Comparison of ENCODE assay signal across 9 mouse cellular contexts in genomic region chrX:143444581-143444980, GRCm38 (mm10). TPM values are rescaled to one million over a fixed set of nuclear protein-coding genes. Genes with fewer than 3 reads are reported as not detected.
DNase-seq lines count a peak whose midpoint lies in the region; ATAC-seq lines count a peak whose summit lies in the region.
"Had no signal": no experiment of that assay in that cellular context is flagged by ENCODE, and none has a peak within 500 bp of the region (broad histone marks: within the 10 kb centered on the region; RNA-seq: fewer than 3 reads in every experiment).

No protein-coding gene starts in this region.

- H3K9me3 ChIP-seq in kidney, embryonic 14.5 days (ENCODE audit: control insufficient read depth, low read length) = no peaks in the 10 kb centered on the region
- H3K9me3 ChIP-seq: midbrain, embryonic 12.5 days had no signal

- H3K4me1 ChIP-seq in kidney, embryonic 14.5 days (ENCODE audit: control insufficient read depth, insufficient read depth, low read length) = no peaks in the 10 kb centered on the region
- H3K4me1 ChIP-seq: midbrain, embryonic 12.5 days had no signal

- intact Hi-C loops in heart, postnatal 36 days (cut with DNase I) = loop anchor here (1.0 to 2.0 kb wide), 2 partner anchors 345 to 626 kb away; partner anchors contain the start of gene Rtl9
- intact Hi-C loops in left cerebral cortex, postnatal 14 days (cut with DNase I) = loop anchor here (1.0 to 5.0 kb wide), 2 partner anchors 345 to 622 kb away; partner anchors contain the start of gene Rtl9

- no peak overlapping the region for H3K27ac ChIP-seq in kidney, embryonic 14.5 days (ENCODE audit: low read depth, low read length)
- H3K27ac ChIP-seq: midbrain, embryonic 12.5 days had no signal

- 8% methylated on average over 3 of the region's 3 CpGs for WGBS in kidney, embryonic 14.5 days

- no peaks in the 10 kb centered on the region for H3K36me3 ChIP-seq in kidney, embryonic 14.5 days (ENCODE audit: control insufficient read depth, insufficient read depth, low read length)
- H3K36me3 ChIP-seq: midbrain, embryonic 12.5 days had no signal

- H3K4me2 ChIP-seq in kidney, embryonic 14.5 days (replicated peaks; ENCODE audit: low read depth, low read length) = no peak overlapping the region
- H3K4me2 ChIP-seq: midbrain, embryonic 12.5 days had no signal

- H3K27me3 ChIP-seq in kidney, embryonic 14.5 days (ENCODE audit: control insufficient read depth, insufficient read depth, low read length) = no peaks in the 10 kb centered on the region

- ATAC-seq in kidney, embryonic 14.5 days (ENCODE audit: low FRiP score, low TSS enrichment) = no peak

- H3K4me3 ChIP-seq in kidney, embryonic 14.5 days (ENCODE audit: low read length) = no peak overlapping the region
- H3K4me3 ChIP-seq: midbrain, embryonic 12.5 days had no signal

- DNase-seq in kidney, adult 9 months = peak; percentile 35
- DNase-seq in NIH3T3 (ENCODE audit: low read depth) = peak; percentile 81
- peak; percentile 27 to 56 for DNase-seq in cerebellum, postnatal 4 days (ENCODE audit: low spot score in 2 of 2)
- DNase-seq in heart, postnatal 36 days = peak; percentile 18 to 43
- peak; percentile 41 to 68 for DNase-seq in left cerebral cortex, postnatal 14 days (ENCODE audit: low spot score in 2 of 2)
- DNase-seq in retina, embryonic 14.5 days (ENCODE audit: low spot score) = peak; percentile 82
- DNase-seq in spleen, adult 12 weeks (ENCODE audit: low spot score) = no peak

- H3K9ac ChIP-seq in kidney, embryonic 14.5 days (ENCODE audit: low read depth, low read length) = no peak overlapping the region
- H3K9ac ChIP-seq: midbrain, embryonic 12.5 days had no signal

RNA-seq across cellular contexts. Expression of gene Chrdl1, which starts 50.5 kb away (rescaled TPM):
- 1.6 and 2.6 TPM in 2 replicates for polyA plus RNA-seq in kidney, embryonic 14.5 days (2014; fragmentation: Nextera tagmentation; extraction: Ambion mirVana)
- 1 to 10 TPM; 2.2 to 2.5 TPM for total RNA-seq in heart, postnatal 36 days (2021)
- total RNA-seq in left cerebral cortex, postnatal 14 days (2021) = 10 to 100 TPM; 15.4 to 25.4 TPM

Comparison
In these comparisons a context has a peak if more than half of its experiments do, and no peak if none do; other contexts are left out.
1. RNA of gene Chrdl1, which starts 50.5 kb away (total RNA-seq): 15.4 to 25.4 TPM in left cerebral cortex, postnatal 14 days; 2.2 to 2.5 TPM in heart, postnatal 36 days; every median in the first group is over 4 times any median in the second.